Mouse (Mus musculus): ENCODE results near the gene Tnfrsf1b. TPM values are rescaled to one million over a fixed set of nuclear protein-coding genes. Genes with fewer than 3 reads are reported as not detected.

Tnfrsf1b gene
- polyA plus RNA-seq, 1 experiment from 2014 or later, result 10.3 TPM

DNA sequence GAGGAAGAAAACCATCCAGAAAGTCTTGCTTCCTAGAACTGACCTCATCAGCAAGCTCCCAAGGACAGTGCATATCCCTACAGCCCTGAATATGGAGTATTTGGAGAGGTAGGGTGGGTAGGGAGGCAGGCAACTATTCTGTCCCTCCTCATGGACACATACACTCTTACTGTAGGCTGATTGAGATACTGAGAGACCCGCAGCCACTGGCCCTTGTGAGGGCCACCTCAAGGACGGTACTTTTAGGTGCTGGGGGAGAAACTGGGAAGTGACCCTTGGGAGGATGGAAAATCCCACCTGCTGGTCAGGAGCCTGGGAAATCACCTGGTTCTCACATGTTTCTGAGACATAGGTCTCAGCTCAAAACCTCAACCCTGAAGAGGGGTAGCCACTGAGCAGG is 886 bp upstream of the Tnfrsf1b start:
- 46% methylated on average over 2 of the region's 2 CpGs for WGBS (ENCODE audit: insufficient replicate concordance)
- no peak overlapping the region for H3K9ac ChIP-seq (ENCODE audit: low read depth, low read length)
- peaks cover 4% of the 10 kb centered on the region for H3K4me1 ChIP-seq (ENCODE audit: control insufficient read depth, low read depth, low read length)
- no peak overlapping the region for H3K4me2 ChIP-seq (ENCODE audit: low read depth, low read length)
- no peaks in the 10 kb centered on the region; the same call in 1 of the 2 replicates for H3K27me3 ChIP-seq (ENCODE audit: control insufficient read depth, insufficient read depth, low read depth, low read length)
- no peaks in the 10 kb centered on the region for H3K36me3 ChIP-seq (ENCODE audit: control insufficient read depth, insufficient read depth)
- no peak for ATAC-seq (ENCODE audit: low read depth)
- no peak overlapping the region for H3K4me3 ChIP-seq (ENCODE audit: low read depth, low read length)
- H3K9me3 ChIP-seq (replicated peaks; ENCODE audit: control insufficient read depth, low read length), result no peaks in the 10 kb centered on the region
- H3K27ac ChIP-seq (ENCODE audit: low read length), result no peak overlapping the region

DNA sequence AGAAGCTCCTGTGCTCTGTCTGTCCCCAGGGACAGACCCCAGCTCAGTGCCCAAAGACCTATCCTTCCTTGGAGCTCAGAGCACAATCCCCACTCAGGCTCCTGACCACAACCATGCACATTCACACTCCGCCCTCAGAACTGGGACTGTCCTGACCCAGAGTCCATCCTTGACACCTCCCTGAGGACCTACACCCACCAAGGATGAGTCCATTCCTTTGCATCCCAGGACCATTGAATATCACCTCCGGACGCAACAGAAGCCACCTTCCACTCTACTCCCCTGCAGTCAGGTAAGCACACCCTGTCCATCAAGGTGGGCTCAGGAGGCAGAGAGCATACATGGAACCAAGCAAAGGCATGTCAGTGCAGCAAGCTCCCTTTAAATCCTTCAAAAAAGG is 1.1 kb downstream of the Tnfrsf1b start:
- Histone ChIP-seq H3K9me3 (replicated peaks; ENCODE audit: control insufficient read depth, low read length) (no peaks in the 10 kb centered on the region), H3K4me2 (ENCODE audit: low read depth, low read length) (peak overlapping the region; percentile 66), H3K4me3 (ENCODE audit: low read depth, low read length) (peak overlapping the region; percentile 67), H3K4me1 (ENCODE audit: control insufficient read depth, low read depth, low read length) (peaks cover 8% of the 10 kb centered on the region), H3K27ac (ENCODE audit: low read length) (no peak overlapping the region), H3K36me3 (ENCODE audit: control insufficient read depth, insufficient read depth) (no peaks in the 10 kb centered on the region), H3K27me3 (ENCODE audit: control insufficient read depth, insufficient read depth, low read depth, low read length) (no peaks in the 10 kb centered on the region; the same call in 1 of the 2 replicates), H3K9ac (ENCODE audit: low read depth, low read length) (0 out of 2 replicates have a peak overlapping the region, but pooled peaks have one; percentile 9)
- WGBS (ENCODE audit: insufficient replicate concordance), result 68% methylated on average over 3 of the region's 3 CpGs
- no peak for ATAC-seq (ENCODE audit: low read depth)

- no peak overlapping the region for H3K4me3 ChIP-seq (ENCODE audit: low read depth, low read length)
- 59% methylated on average over 2 of the region's 2 CpGs for WGBS (ENCODE audit: insufficient replicate concordance)
Measured at GRCm38 (mm10) chr4:145244676-145245075, 2.0 kb downstream of the Tnfrsf1b start.

DNA sequence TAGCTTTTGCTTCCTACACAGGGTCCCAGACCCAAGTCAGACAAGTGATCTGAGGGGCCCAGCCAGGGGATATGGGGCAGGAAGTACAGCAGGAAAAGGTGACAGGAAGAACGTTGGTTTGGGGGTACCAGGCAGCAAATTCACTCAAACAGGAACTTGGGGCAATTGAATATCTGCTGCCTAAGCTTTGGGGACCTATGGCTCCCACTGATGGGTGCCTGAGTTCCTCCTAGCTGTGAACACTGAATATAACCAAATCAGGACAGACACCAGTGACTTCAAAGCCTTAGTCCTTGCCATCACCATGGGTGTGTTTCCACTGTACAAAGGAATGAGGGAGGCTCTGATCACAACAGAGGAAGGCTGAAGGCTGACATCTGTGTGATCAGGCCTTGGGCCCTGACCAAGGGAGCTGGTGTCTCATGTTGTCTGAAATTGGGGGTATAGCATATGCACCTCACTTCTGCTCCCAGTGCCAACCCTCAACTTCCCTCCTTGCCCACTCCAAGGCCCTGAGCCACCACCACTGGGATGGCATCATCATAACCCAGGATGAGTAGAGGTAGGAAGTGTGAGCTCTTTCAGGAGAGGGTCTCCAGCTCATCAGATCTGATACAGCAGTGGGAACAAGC is 3.8 kb downstream of the Tnfrsf1b start:
- Histone ChIP-seq H3K27ac (ENCODE audit: low read length) (no peak overlapping the region), H3K4me2 (ENCODE audit: low read depth, low read length) (no peak overlapping the region), H3K27me3 (ENCODE audit: control insufficient read depth, insufficient read depth, low read depth, low read length) (no peaks in the 10 kb centered on the region; the same call in 1 of the 2 replicates), H3K4me3 (ENCODE audit: low read depth, low read length) (no peak overlapping the region), H3K4me1 (ENCODE audit: control insufficient read depth, low read depth, low read length) (peaks cover 8% of the 10 kb centered on the region), H3K9me3 (replicated peaks; ENCODE audit: control insufficient read depth, low read length) (no peaks in the 10 kb centered on the region), H3K36me3 (ENCODE audit: control insufficient read depth, insufficient read depth) (no peaks in the 10 kb centered on the region), H3K9ac (ENCODE audit: low read depth, low read length) (no peak overlapping the region)
- no peak for ATAC-seq (ENCODE audit: low read depth)
- 11% methylated on average over 1 of the region's 1 CpGs for WGBS (ENCODE audit: insufficient replicate concordance)

More at GRCm38 (mm10) chr4:145244676-145245075, 2.0 kb downstream of the Tnfrsf1b start:
- Histone ChIP-seq H3K36me3 (ENCODE audit: control insufficient read depth, insufficient read depth) (no peaks in the 10 kb centered on the region), H3K4me1 (ENCODE audit: control insufficient read depth, low read depth, low read length) (peaks cover 8% of the 10 kb centered on the region), H3K27me3 (ENCODE audit: control insufficient read depth, insufficient read depth, low read depth, low read length) (no peaks in the 10 kb centered on the region; the same call in 1 of the 2 replicates), H3K4me2 (ENCODE audit: low read depth, low read length) (0 out of 2 replicates have a peak overlapping the region, but pooled peaks have one; percentile 66), H3K27ac (ENCODE audit: low read length) (no peak overlapping the region), H3K9ac (ENCODE audit: low read depth, low read length) (no peak overlapping the region), H3K9me3 (replicated peaks; ENCODE audit: control insufficient read depth, low read length) (no peaks in the 10 kb centered on the region)
- no peak for ATAC-seq (ENCODE audit: low read depth)

DNA sequence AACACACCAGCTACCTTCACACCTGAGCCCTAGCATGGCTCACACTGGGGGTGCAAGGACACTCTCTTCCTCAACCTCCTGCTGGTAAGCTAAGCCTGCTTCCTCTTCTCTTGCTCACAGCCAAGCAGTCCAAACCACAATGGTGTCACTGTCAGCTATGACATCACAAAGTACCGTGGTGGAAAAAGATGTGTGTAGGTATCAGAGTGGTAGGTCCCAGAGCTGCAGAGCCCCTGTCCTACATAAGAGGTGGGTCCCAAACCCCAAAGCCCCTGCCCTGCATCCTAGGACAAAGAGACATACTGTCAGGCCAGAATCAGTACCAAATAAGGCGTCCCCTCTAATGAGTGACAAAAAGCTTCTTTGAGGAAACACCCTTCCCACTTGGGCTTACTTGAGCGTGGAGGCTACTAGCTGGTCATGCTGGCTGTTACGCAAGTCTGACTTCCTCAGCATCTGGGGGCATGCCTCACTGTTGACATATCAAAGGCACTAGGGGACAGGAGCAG is 5.9 kb downstream of the Tnfrsf1b start:
- no peaks in the 10 kb centered on the region for H3K9me3 ChIP-seq (replicated peaks; ENCODE audit: control insufficient read depth, low read length)
- H3K4me1 ChIP-seq (ENCODE audit: control insufficient read depth, low read depth, low read length), result peaks cover 7% of the 10 kb centered on the region
- peak overlapping the region; percentile 75 for H3K27ac ChIP-seq (ENCODE audit: low read length)
- H3K9ac ChIP-seq (ENCODE audit: low read depth, low read length), result no peak overlapping the region
- no peak overlapping the region for H3K4me2 ChIP-seq (ENCODE audit: low read depth, low read length)
- WGBS (ENCODE audit: insufficient replicate concordance), result 24% methylated on average over 4 of the region's 4 CpGs
- ATAC-seq (ENCODE audit: low read depth), result peak; percentile 52
- no peak overlapping the region for H3K4me3 ChIP-seq (ENCODE audit: low read depth, low read length)
- no peaks in the 10 kb centered on the region for H3K36me3 ChIP-seq (ENCODE audit: control insufficient read depth, insufficient read depth)
- H3K27me3 ChIP-seq (ENCODE audit: control insufficient read depth, insufficient read depth, low read depth, low read length), result no peaks in the 10 kb centered on the region

GRCm38 (mm10) chr4:145239049-145239830 is 7.4 kb downstream of the Tnfrsf1b start:
- WGBS (ENCODE audit: insufficient replicate concordance), result 35% methylated on average over 4 of the region's 4 CpGs
- no peaks in the 10 kb centered on the region for H3K36me3 ChIP-seq (ENCODE audit: control insufficient read depth, insufficient read depth)
- H3K4me1 ChIP-seq (ENCODE audit: control insufficient read depth, low read depth, low read length), result peaks cover 4% of the 10 kb centered on the region; the same call in 1 of the 2 replicates
- H3K9me3 ChIP-seq (replicated peaks; ENCODE audit: control insufficient read depth, low read length), result no peaks in the 10 kb centered on the region
- ATAC-seq (ENCODE audit: low read depth), result peak; percentile 40; the same call in 1 of the 2 replicates
- 0 out of 2 replicates have a peak overlapping the region, but pooled peaks have one; percentile 10 for H3K27ac ChIP-seq (ENCODE audit: low read length)
- no peak overlapping the region for H3K4me2 ChIP-seq (ENCODE audit: low read depth, low read length)
- H3K9ac ChIP-seq (ENCODE audit: low read depth, low read length), result no peak overlapping the region
- no peaks in the 10 kb centered on the region for H3K27me3 ChIP-seq (ENCODE audit: control insufficient read depth, insufficient read depth, low read depth, low read length)
- H3K4me3 ChIP-seq (ENCODE audit: low read depth, low read length), result no peak overlapping the region

- H3K27ac ChIP-seq (ENCODE audit: low read length), result no peak overlapping the region
- ATAC-seq (ENCODE audit: low read depth), result no peak
- H3K4me2 ChIP-seq (ENCODE audit: low read depth, low read length), result no peak overlapping the region
- no peaks in the 10 kb centered on the region for H3K36me3 ChIP-seq (ENCODE audit: control insufficient read depth, insufficient read depth)
- H3K9me3 ChIP-seq (replicated peaks; ENCODE audit: control insufficient read depth, low read length), result no peaks in the 10 kb centered on the region
- WGBS (ENCODE audit: insufficient replicate concordance), result 69% methylated on average over 7 of the region's 7 CpGs
- peaks cover 6% of the 10 kb centered on the region; the same call in 1 of the 2 replicates for H3K4me1 ChIP-seq (ENCODE audit: control insufficient read depth, low read depth, low read length)
- no peak overlapping the region for H3K9ac ChIP-seq (ENCODE audit: low read depth, low read length)
- H3K4me3 ChIP-seq (ENCODE audit: low read depth, low read length), result no peak overlapping the region
- H3K27me3 ChIP-seq (ENCODE audit: control insufficient read depth, insufficient read depth, low read depth, low read length), result no peaks in the 10 kb centered on the region
Measured at GRCm38 (mm10) chr4:145236027-145236426, 10.6 kb downstream of the Tnfrsf1b start.

GRCm38 (mm10) chr4:145233487-145234228 is 13.0 kb downstream of the Tnfrsf1b start:
- Histone ChIP-seq H3K9ac (ENCODE audit: low read depth, low read length) (no peak overlapping the region), H3K4me2 (ENCODE audit: low read depth, low read length) (no peak overlapping the region), H3K4me3 (ENCODE audit: low read depth, low read length) (no peak overlapping the region), H3K27ac (ENCODE audit: low read length) (peak overlapping the region; percentile 53), H3K36me3 (ENCODE audit: control insufficient read depth, insufficient read depth) (no peaks in the 10 kb centered on the region), H3K4me1 (ENCODE audit: control insufficient read depth, low read depth, low read length) (peaks cover 6% of the 10 kb centered on the region), H3K9me3 (replicated peaks; ENCODE audit: control insufficient read depth, low read length) (no peaks in the 10 kb centered on the region), H3K27me3 (ENCODE audit: control insufficient read depth, insufficient read depth, low read depth, low read length) (no peaks in the 10 kb centered on the region)
- WGBS (ENCODE audit: insufficient replicate concordance), result 27% methylated on average over 3 of the region's 3 CpGs
- peak; percentile 47 for ATAC-seq (ENCODE audit: low read depth)
